Mouse (Mus musculus) heart, adult 2 months (tissue): Measurements from ENCODE around the gene Gm27029.

ENCODE experiments used
- CTCF ChIP-seq: fragments of 200-600 bp; IDR thresholded peaks from 2 replicates; pipeline ENCODE4 v1.8.1; 2022; ENCODE audit warnings: antibody characterized with exemption, mild to moderate bottlenecking, moderate library complexity
- EP300 ChIP-seq: fragments of 200-500 bp; IDR thresholded peaks from 2 replicates; pipeline ENCODE4 v1.6.1; 2011; ENCODE audit warnings: low read depth, low read length, control low read depth; ENCODE audit not compliant: insufficient read depth
- POLR2A ChIP-seq: fragments of 200-500 bp; IDR thresholded peaks from 2 replicates; pipeline ENCODE4 v1.6.1; 2011; ENCODE audit warnings: mild to moderate bottlenecking, low read depth, low read length, control low read depth; ENCODE audit not compliant: insufficient read depth

GRCm38 (mm10) chr11:101431327-101431726 lies 6.7 kb upstream of the Gm27029 start:
- no peak for TF ChIP-seq CTCF
- no peak for TF ChIP-seq POLR2A
- TF ChIP-seq EP300: no peak
